Mouse (Mus musculus): ENCODE measurements around the gene Haus8.
"Not testable (repeated sequence)": the region's sequence is repeated elsewhere in the genome, so short reads cannot be mapped to it uniquely, and the experiment has no call there.

Gene Haus8

DNA sequence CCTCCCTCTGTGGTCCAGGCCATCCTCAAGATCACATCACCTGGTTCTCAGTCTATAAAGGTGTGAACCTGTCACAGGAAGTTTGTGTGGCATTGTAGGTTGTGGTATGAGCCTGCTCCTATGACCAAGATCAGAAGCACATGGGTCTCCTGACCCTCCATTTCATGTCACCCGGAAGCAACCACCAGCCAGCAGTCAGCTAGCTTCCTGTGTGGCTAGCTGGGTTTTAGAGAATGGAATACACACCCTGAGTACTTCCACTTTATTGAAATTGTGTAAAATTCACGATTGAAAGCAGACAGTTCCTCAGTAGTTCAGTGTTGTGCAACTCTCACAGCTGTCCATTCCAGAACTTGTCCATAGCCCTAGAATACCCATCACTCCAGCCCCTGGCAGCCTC lies 13.5 kb upstream of the Haus8 start:
- in situ Hi-C loops (cut with MboI, MseI) = loop anchor here in 1 of 2 experiments (10.0 kb wide), 1 partner anchor 371 kb away; no protein-coding TSS in a partner anchor

DNA sequence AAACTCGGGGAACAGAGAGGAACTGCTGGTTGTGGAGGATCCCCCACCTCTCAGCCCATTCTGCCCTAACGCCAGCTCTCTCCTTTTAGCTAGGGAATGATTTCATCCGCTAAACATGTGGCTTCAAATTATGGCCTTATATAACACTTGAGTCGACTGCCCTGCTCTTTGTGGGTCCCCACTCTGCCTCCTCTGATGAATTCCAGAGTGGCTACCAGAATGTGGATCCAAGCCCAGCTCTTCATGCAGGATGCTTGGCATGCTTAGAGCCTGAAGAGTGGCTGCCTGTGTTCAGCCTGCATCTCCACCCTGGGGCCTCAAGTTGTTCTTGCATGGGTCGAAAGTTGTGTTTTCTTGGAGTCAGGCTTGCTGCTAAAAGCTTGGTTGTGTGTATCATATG lies 9.9 kb upstream of the Haus8 start:
- in situ Hi-C loops (cut with MboI, MseI) = loop anchor here (5.0 to 10.0 kb wide), 2 partner anchors 368 to 455 kb away; no protein-coding TSS in a partner anchor

DNA sequence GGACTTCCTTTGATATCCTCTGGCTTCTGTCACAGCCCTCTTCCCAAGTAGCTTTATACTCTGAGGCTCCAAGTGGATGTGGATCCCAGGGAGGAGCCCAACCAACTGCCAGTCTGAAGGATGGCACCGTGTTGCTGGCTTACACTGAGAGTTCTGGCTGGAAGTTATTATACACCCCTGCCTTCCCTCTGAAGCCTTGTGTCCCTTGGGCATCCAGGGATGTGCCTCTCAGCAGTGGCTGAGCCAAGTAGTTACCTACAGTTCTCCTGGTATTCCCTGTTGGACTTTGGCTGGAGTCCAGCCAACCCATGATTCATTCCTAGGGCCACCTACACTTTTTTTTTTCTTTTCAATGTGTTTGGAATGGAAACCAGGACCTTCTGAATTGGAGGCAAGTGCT lies 9.0 kb upstream of the Haus8 start:
- in situ Hi-C loops (cut with MboI, MseI) = loop anchor here (5.0 to 10.0 kb wide), 2 partner anchors 367 to 456 kb away; no protein-coding TSS in a partner anchor

DNA sequence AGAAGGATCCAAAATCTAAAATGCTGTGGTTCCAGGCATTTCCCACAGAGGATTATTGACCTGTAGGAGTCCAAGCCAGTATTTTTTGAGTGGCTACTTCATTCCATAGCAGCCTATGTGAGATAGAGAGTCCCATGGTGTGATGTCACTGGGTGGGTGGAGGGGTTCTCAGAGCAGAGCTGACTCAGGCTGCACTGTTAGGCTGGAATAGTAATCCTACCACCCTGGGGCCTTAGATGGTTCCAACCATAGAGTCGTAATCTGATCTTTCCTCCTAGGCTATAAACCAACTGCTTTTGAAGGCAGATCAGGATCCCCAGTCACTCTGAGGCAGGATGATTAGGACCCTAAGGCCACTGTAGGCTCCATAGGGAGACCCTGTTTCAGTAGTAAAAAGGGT lies 6.7 kb upstream of the Haus8 start:
- in situ Hi-C loops (cut with MboI, MseI) = not testable (repeated sequence)

DNA sequence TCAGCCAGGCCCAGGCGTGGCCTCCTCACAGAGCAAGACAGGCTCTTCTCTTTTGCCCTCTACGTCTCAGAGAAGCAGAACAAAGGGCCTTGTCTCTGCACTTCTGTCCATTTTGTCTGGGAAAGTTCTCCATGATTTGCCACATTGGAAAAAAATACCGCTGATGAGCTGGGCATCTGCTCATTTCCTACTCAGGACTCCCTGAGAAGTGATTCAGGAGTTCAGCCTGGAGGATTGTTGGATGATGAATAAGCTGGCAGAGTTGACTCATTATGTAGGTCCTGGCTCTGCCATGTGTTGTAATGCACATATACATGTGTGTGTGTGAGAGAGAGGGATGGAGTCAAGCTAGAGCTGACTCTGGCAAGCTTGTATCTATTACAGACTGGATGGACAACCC lies 3.4 kb upstream of the Haus8 start:
- in situ Hi-C loops (cut with MboI, MseI) = no loop called here

DNA sequence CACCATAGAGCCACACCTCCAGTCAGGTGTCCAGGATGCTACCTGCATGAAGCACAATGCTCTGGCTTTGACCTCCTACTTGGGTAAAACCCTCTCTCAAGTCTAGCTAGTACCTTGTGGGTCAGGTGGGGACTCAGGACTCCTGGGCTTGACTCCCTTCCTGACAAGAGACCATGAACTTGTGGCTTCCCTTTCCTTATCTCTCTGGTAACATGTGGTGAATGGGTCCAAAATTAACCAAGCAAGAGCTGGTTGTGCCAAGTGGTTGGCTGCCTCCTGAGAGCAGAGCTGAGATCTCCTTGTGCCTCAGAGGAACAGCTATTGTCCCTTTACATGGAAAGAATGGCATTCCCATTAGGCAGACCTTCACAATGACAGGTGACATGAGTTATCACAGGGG lies 1.7 kb upstream of the Haus8 start:
- in situ Hi-C loops (cut with MboI, MseI) = loop anchor here in 1 of 2 experiments (5.0 kb wide), 1 partner anchor 48 kb away; no protein-coding TSS in a partner anchor

DNA sequence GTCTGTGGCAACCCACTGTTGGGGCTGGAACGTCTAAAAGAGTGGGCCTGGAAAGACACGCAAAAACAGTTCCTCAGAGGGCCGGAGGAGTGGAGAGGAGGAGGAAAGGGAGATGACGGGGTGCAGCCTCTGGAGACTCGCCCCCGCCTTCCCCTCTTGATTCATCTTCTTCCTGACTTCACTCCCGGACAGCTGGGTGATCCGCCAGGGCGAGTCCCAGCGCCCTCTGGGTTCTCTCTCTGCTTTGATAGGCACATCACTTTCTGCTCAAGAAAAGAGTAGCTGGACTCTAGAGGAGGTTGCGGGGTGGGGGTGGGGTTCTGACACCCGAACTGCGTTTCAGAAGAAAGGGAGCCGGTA lies 397 bp upstream of the Haus8 start:
- in situ Hi-C loops (cut with MboI, MseI) = loop anchor here in 1 of 2 experiments (5.0 kb wide), 1 partner anchor 49 kb away; no protein-coding TSS in a partner anchor

DNA sequence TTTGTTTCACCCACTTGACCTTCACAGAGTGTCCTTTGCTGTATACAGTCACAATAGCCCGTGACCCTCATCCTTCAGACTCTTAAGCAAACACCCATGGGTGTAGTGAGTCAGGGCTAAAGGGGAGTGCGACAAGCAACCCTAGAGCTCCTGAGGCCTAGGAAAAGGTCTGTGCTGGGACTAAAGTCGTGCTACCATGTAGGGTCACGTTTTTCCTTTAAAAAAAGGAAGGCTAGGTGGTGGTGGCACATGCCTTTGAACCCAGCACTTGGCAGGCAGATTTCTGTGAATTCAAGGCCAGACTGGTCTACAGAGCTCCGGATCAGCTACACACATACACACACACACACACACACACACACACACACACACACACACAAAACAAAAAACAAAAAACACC lies 1.1 kb downstream of the Haus8 start:
- in situ Hi-C loops (cut with MboI, MseI) = loop anchor here in 1 of 2 experiments (5.0 kb wide), 1 partner anchor 51 kb away; no protein-coding TSS in a partner anchor

DNA sequence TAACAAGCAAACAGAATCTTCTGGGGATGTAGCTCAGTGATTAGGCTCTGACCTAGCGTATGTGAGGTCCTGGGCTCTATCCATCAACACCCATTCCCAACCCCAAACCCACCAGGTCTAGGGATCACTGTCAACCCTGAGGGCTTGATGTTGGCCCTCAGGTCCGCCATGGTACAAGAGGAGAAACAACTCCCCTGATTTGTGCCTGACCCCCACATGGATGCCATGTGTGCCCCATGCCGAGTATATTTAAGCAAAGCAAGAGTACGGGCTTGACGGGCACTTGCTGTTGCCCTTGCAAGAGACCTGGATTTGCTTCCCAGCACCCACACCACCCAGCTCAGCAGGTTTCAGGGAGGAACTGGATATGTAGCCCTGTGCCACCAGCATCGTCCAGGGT lies 4.4 kb downstream of the Haus8 start:
- in situ Hi-C loops (cut with MboI, MseI) = loop anchor here in 1 of 2 experiments (10.0 kb wide), 1 partner anchor 563 kb away; the partner anchor contains the start of gene Iqcn

DNA sequence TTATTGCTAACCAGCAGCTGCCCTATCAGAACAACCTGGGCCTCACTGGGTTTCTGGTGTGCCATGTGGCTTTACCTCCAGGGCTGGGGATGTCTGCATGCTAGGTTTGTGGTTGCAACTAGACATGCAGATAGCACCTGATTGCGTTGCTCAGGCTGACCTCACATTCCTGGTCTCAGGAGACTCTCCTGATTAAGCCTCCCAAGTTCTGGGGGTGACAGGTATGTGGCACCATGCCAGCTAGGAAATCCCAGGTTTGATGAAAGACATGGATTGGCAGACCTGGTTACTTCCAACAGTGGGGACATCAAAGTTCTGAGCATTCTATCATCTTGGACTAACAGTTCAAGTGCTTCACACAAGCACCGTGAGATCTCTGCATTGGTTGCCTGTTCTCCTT lies 5.0 kb downstream of the Haus8 start:
- in situ Hi-C loops (cut with MboI, MseI) = loop anchor here in 1 of 2 experiments (10.0 kb wide), 1 partner anchor 563 kb away; the partner anchor contains the start of gene Iqcn

DNA sequence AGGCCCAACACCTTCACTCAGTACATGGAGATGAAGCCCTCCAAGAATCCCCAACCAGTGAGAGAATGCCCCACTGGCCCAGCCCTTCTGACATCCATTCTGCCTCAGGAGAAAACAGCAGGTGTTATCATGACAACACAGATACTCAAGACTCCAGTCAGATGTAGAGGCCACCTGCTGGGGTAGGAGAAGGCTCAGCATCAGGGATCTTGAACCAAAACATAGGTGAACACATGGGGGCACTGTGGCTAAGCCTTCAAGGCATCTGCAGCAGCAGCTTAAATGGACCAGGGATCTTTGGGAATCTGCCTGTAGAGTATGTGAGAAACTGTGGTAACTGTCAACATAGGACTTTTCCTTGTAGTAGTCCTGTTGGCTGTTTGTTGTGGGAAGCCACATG lies 11.5 kb downstream of the Haus8 start:
- in situ Hi-C loops (cut with MboI, MseI) = loop anchor here in 1 of 2 experiments (10.0 kb wide), 1 partner anchor 556 kb away; the partner anchor contains the start of gene Iqcn

DNA sequence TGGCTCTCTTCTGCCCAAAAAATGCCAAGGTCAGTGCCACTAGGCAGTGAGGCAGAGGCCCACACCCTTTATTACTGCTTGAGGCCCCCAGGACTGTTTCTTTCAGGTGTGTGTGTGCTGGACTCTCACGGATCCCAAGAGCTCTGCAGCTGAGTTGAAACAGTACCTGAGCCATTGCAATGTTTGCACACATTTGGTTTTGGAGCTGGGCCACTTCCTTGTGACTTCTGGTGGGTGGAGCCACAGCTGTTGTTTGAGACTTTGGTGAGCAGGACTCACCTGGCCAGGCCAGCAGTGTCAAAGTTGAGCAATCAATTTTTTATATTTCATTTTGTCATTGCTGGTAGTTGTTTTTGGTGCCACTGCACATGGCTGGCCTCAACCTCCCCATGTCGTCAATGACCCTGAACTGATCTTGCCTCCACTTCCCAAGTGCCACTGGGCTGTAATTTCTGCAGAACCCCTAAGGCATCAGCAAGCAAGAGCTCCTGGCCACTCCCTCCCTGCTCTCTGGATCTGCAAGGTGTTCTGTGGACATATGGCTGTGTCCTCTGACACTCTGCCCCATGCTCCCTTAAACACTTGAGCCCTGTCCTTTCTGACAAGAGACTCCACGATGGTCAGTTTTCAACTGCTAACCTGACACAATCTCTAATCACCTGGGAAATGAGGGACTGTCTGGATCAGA lies 16.0 kb downstream of the Haus8 start:
- in situ Hi-C loops (cut with MboI, MseI) = no loop called here

DNA sequence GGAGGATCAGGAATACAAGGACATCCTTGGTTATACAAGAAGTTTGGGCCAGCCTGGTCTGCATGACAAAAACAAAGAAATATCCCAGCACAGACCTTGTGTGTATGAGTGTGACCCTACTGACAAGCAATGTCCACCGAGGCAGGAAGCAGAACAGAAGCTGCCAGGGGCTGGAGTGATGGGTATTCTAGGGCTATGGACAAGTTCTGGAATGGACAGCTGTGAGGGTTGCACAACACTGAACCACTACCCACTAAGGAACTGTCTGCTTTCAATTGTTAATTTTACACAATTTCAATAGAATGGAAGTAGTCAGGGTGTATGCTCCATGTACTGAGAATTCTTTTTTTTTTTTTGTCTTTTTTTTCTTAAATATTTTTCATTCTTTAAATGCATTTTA lies 24.5 kb downstream of the Haus8 start:
- in situ Hi-C loops (cut with MboI, MseI) = no loop called here

DNA sequence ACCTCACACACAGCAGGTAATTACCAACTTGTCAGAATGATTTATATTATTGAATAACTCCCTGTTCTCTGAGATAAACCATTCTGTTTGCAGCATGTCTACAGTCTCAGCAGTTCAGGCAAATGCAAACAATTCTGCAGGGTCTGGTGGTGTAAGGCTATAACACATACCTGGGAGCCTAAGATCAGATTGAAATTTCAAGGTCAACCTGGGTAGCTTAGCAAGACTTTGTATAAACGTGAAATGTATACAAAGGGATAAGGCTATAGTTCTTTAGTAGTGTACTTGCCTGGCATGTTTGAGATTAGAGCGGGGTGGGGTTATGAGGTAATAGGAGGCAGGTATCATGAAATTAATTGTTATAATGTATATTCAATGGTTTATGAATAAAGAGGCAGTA lies 30.0 kb downstream of the Haus8 start:
- in situ Hi-C loops (cut with MboI, MseI) = no loop called here

DNA sequence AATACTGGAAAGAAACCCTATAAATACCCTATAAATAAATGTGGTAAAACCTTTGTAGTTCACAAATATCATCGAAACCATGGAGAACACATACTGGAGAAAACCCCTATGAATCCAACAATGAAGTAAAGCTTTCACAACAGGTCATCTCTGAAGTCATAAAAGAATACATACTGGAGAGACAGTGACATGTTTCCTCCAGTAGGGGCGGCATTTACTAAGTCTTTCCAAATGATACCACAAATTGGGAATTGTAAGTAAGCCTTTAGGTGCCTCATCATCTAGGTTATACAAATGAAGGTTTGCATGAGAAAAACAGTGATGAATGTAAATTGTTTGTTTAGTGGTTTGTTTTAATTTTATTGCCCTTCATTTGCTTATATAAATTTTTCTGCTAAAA lies 48.2 kb downstream of the Haus8 start:
- in situ Hi-C loops (cut with MboI, MseI) = no loop called here

DNA sequence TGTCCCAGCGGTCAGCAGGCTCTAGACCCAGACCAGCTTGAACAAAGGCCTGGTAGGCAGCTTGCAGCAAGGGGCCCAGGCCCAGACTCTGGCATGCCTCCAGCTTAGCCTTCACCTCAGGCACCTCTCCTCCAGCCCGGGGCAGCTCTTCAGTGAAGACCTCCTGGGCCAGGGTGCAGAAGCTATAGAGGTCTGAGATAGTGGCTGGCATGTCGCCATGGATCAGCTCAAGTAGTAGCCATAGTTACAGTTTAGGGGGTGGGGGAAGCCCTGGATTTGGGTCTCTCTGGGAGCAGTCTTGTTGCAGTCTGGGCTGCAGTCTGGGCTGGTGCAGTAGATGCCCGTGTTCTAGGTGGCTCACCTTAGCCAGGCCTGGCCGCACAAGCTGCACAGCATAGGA lies 58.5 kb downstream of the Haus8 start:
- in situ Hi-C loops (cut with MboI, MseI) = not testable (repeated sequence)

DNA sequence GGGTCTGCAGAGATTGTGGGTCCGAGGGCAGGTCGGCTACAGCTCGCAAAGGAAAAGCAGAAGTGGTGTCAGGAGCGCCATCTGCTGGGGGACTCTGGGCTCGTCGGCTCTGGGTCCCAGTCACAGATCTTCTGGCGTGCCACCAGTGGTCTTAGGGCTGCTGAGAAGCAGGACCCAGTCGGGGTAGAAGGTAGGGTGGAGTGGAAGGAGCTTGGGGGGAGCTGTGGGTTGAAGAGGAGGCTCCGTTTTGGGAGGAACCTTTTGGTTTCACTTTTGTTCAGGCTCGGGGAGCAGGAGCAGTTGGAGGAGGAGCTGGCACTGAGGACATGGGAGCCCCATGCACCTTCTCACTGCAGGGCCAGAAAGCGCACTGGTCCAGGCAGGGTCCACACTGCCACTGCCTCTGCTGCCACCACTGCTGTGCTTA lies 67.2 kb downstream of the Haus8 start:
- in situ Hi-C loops (cut with MboI, MseI) = loop anchor here (5.0 to 10.0 kb wide), 2 partner anchors 271 to 582 kb away; no protein-coding TSS in a partner anchor

Data from T-helper 17 cell (primary cell).